Mouse (Mus musculus) heart, postnatal 0 days (tissue): ENCODE measurements at regions not wholly inside any gene's neighbourhood (a gene's known extent, or its start where the extent isn't known, plus 50 kb on each side); places are given as distances from the start of the nearest gene placed in this dataset.

Experiments used
- CTCF ChIP-seq: IDR thresholded peaks from 2 replicates; pipeline ENCODE4 v1.5.1; 2016; ENCODE audit warnings: antibody characterized with exemption, control low read depth, low read depth
- EP300 ChIP-seq: IDR thresholded peaks from 2 replicates; pipeline ENCODE4 v1.6.1; 2016; ENCODE audit warnings: antibody characterized with exemption, low read depth

DNA sequence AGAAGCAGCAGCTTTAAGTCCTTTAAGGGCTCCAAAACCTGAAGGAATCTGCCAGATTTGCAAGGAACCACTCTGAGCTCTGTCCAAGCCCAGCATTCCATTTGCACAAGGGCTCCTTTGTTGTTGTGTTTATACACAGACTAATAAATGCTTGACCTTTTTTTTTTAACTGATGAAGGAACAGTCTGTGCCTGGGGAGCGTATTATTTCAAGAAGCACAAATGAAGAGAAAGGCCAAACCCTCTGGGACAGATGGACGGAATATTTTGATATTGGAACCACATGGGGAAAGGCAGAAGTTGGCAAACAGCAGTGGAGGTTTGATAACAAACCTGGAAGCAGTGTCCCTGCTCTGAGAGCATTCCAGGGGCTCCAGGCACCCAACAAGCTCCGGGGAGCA is 125.3 kb upstream of the Jade1 start:
- TF ChIP-seq EP300 (no peak), CTCF (no peak)
